ENCODE assay signal across 27 mouse cellular contexts in genomic region chr9:59519396-59519795, GRCm38 (mm10). TPM values are rescaled to one million over a fixed set of nuclear protein-coding genes. Genes with fewer than 3 reads are reported as not detected.
"Had no signal": no experiment of that assay in that cellular context is flagged by ENCODE, and none has a peak within 500 bp of the region (broad histone marks: within the 10 kb centered on the region; RNA-seq: fewer than 3 reads in every experiment).

No protein-coding gene starts in this region.

- H3K9ac ChIP-seq: heart, embryonic 12.5 days; heart, embryonic 15.5 days; hindbrain, embryonic 13.5 days; hindbrain, embryonic 15.5 days; intestine, embryonic 15.5 days; kidney, embryonic 15.5 days; limb, embryonic 13.5 days; limb, embryonic 15.5 days; liver, embryonic 12.5 days had no signal

- H3K9me3 ChIP-seq: heart, embryonic 10.5 days; heart, embryonic 12.5 days; heart, embryonic 15.5 days; hindbrain, embryonic 13.5 days; hindbrain, embryonic 15.5 days; intestine, embryonic 15.5 days; kidney, embryonic 15.5 days; limb, embryonic 13.5 days; limb, embryonic 15.5 days; liver, embryonic 12.5 days had no signal

- H3K4me3 ChIP-seq: heart, adult 2 months; heart, embryonic 10.5 days; heart, embryonic 12.5 days; heart, embryonic 15.5 days; hindbrain, embryonic 13.5 days; hindbrain, embryonic 15.5 days; intestine, embryonic 15.5 days; kidney, embryonic 15.5 days; limb, embryonic 13.5 days; limb, embryonic 15.5 days; liver, embryonic 12.5 days had no signal

- H3K4me2 ChIP-seq: heart, embryonic 12.5 days; heart, embryonic 15.5 days; hindbrain, embryonic 13.5 days; hindbrain, embryonic 15.5 days; intestine, embryonic 15.5 days; kidney, embryonic 15.5 days; limb, embryonic 13.5 days; limb, embryonic 15.5 days; liver, embryonic 12.5 days had no signal

- H3K36me3 ChIP-seq: heart, embryonic 10.5 days; heart, embryonic 12.5 days; heart, embryonic 15.5 days; hindbrain, embryonic 13.5 days; hindbrain, embryonic 15.5 days; intestine, embryonic 15.5 days; kidney, embryonic 15.5 days; limb, embryonic 13.5 days; limb, embryonic 15.5 days; liver, embryonic 12.5 days had no signal

- H3K27ac ChIP-seq: heart, adult 2 months; heart, embryonic 10.5 days; heart, embryonic 15.5 days; hindbrain, embryonic 13.5 days; hindbrain, embryonic 15.5 days; hindbrain, postnatal 0 days; intestine, embryonic 15.5 days; kidney, embryonic 15.5 days; kidney, postnatal 0 days; limb, embryonic 13.5 days; limb, embryonic 15.5 days; liver, embryonic 12.5 days had no signal

- H3K4me1 ChIP-seq: hindbrain, embryonic 13.5 days; hindbrain, embryonic 15.5 days; intestine, embryonic 15.5 days; limb, embryonic 15.5 days had no signal

- H3K27me3 ChIP-seq: heart, embryonic 12.5 days; heart, embryonic 15.5 days; hindbrain, embryonic 13.5 days; hindbrain, embryonic 15.5 days; intestine, embryonic 15.5 days; kidney, embryonic 15.5 days; limb, embryonic 13.5 days; limb, embryonic 15.5 days; liver, embryonic 12.5 days had no signal

- DNase-seq: gastrocnemius, postnatal 36 days; kidney, adult 11 months; layer of hippocampus, adult 9-11 months; layer of hippocampus, postnatal 36 days had no signal

- ATAC-seq: hindbrain, postnatal 0 days; intestine, embryonic 15.5 days; liver, embryonic 12.5 days had no signal

RNA-seq across cellular contexts. Expression of gene Tmem202, which starts 20.3 kb away (rescaled TPM):
- total RNA-seq: hematopoietic stem cell, adult 5-6 weeks had no signal
- polyA plus RNA-seq: heart, embryonic 12.5 days; intestine, embryonic 15.5 days; kidney, adult 2 months; kidney, embryonic 15.5 days; large intestine, adult 2 months; limb, embryonic 15.5 days; liver, adult 2 months; liver, embryonic 12.5 days had no signal

RNA-seq across cellular contexts. Expression of gene Celf6, which starts 58.3 kb away (rescaled TPM):
- total RNA-seq: gastrocnemius, adult 18-20 months; gastrocnemius, adult 8-10 months; gastrocnemius, postnatal 14 days; gastrocnemius, postnatal 36 days; heart, adult 2 months; heart, postnatal 36 days; hematopoietic stem cell, adult 5-6 weeks; liver, adult 2 months had no signal
- polyA plus RNA-seq: heart, adult 2 months; heart, embryonic 10.5 days; heart, embryonic 12.5 days; heart, postnatal 0 days; limb, embryonic 11.5 days; liver, adult 2 months had no signal
